Mouse (Mus musculus): ENCODE results near the gene Ubac1. TPM values are rescaled to one million over a fixed set of nuclear protein-coding genes. Genes with fewer than 3 reads are reported as not detected.
A peak's percentile ranks its signal among the peaks of the same experiment; 100 is the strongest.

The Ubac1 gene
- polyA plus RNA-seq, 1 experiment from 2014 or later: 488 TPM

DNA sequence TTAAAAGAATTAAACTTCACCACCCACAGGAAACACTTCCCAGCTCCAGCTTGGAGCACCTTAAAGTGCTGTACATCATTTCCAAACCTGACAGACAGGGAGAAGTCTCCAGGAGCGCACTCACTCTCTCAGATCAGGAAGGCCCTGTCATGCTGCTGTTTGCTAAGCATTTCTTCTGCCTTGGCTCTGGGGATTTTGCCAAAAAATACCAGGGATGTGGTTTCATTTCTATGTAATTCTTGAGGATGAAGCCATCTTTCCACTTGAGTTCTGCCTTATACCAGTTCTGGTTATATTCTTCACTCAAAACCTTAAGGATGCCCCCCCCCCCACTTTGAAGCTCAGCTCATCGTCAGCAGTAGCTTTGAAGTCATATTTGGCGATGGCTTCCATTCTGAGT is 26.8 kb downstream of the Ubac1 start:
- H3K4me1 ChIP-seq (replicated peaks): peaks cover 29% of the 10 kb centered on the region
- DNase-seq (no peak), ATAC-seq (ENCODE audit: low read depth) (no peak)
- 0 out of 2 replicates have a peak overlapping the region, but pooled peaks have one; percentile 11 for H3K27ac ChIP-seq
- no peaks in the 10 kb centered on the region for H3K9me3 ChIP-seq (replicated peaks)
- peaks cover 60% of the 10 kb centered on the region for H3K36me3 ChIP-seq
- H3K27me3 ChIP-seq: no peaks in the 10 kb centered on the region
- H3K9ac ChIP-seq: no peak overlapping the region
- H3K4me2 ChIP-seq: no peak overlapping the region
- whole genome bisulfite sequencing (ENCODE audit: insufficient replicate concordance): 86% methylated on average over 3 of the region's 3 CpGs
- no peak overlapping the region for H3K4me3 ChIP-seq (replicated peaks)

- Histone ChIP-seq H3K4me2 (no peak overlapping the region), H3K36me3 (peaks cover 35% of the 10 kb centered on the region), H3K9me3 (replicated peaks) (no peaks in the 10 kb centered on the region), H3K27ac (peak overlapping the region; percentile 26; the same call in 1 of the 2 replicates), H3K27me3 (peaks cover 8% of the 10 kb centered on the region; the same call in 1 of the 2 replicates), H3K4me3 (replicated peaks) (no peak overlapping the region), H3K9ac (no peak overlapping the region), H3K4me1 (replicated peaks) (peaks cover 24% of the 10 kb centered on the region; the same call in 1 of the 2 replicates)
- ATAC-seq (ENCODE audit: low read depth) (no peak), DNase-seq (no peak)
- WGBS (ENCODE audit: insufficient replicate concordance): 67% methylated on average over 2 of the region's 2 CpGs
Measured at GRCm38 (mm10) chr2:25992285-25992684, 29.3 kb downstream of the Ubac1 start.

DNA sequence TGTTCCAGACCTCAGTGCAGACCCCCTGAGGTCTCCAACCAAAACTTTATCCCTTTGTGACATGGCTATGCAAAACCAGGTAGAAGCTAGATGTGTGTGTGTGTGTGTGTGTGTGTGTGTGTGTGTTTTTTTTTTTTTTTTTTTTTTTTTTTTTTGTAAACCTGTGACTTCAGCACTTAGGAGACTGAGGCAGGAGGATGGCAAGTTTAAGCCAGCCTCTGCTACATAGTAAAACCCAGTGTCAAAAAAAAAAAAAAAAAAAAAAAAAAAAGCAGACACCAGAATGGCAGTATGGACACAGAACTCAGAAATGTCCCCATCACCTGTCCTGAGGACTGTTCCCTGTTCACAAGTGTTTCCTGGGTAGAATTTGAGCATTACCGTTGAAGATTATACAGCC is 31.9 kb downstream of the Ubac1 start:
- Histone ChIP-seq H3K4me1 (replicated peaks) (peaks cover 24% of the 10 kb centered on the region; the same call in 1 of the 2 replicates), H3K27ac (no peak overlapping the region)

GRCm38 (mm10) chr2:25987817-25988216 is 33.7 kb downstream of the Ubac1 start:
- WGBS (ENCODE audit: insufficient replicate concordance): 71% methylated on average over 6 of the region's 6 CpGs
- DNase-seq: no peak

More for the DNA sequence above, 31.9 kb downstream of the Ubac1 start:
- 67% methylated on average over 1 of the region's 1 CpGs for WGBS (ENCODE audit: insufficient replicate concordance)
- H3K4me2 ChIP-seq: no peak overlapping the region
- ATAC-seq (ENCODE audit: low read depth) (no peak), DNase-seq (no peak)
- H3K9ac ChIP-seq: no peak overlapping the region
- no peak overlapping the region for H3K4me3 ChIP-seq (replicated peaks)
- peaks cover 10% of the 10 kb centered on the region for H3K36me3 ChIP-seq
- H3K27me3 ChIP-seq: peaks cover 14% of the 10 kb centered on the region; the same call in 1 of the 2 replicates
- H3K9me3 ChIP-seq (replicated peaks): no peaks in the 10 kb centered on the region

DNA sequence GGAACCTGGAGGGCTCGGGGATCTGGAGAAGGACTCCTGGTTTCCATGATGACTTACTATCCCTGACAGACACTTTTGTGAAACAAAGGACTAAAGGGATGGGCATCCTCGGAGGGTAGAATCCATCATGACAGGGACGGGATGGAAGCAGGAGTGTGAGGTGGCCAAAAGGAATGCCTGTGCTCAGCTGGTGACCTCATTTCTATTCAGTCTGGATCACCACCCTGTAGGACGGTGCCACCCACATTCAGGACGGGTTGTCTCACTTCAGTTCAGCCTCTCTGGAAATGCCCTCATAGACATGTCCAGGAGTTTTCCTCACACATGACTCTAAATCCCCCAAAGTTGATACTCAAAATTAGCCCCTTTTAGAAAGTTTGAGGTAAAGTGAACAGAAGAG is 34.9 kb downstream of the Ubac1 start:
- ATAC-seq (ENCODE audit: low read depth): no peak
- WGBS (ENCODE audit: insufficient replicate concordance): 66% methylated on average over 5 of the region's 5 CpGs

More at GRCm38 (mm10) chr2:25987817-25988216, 33.7 kb downstream of the Ubac1 start:
- Histone ChIP-seq H3K9ac (no peak overlapping the region), H3K27ac (no peak overlapping the region), H3K4me2 (no peak overlapping the region), H3K9me3 (replicated peaks) (no peaks in the 10 kb centered on the region), H3K36me3 (no peaks in the 10 kb centered on the region), H3K27me3 (peaks cover 21% of the 10 kb centered on the region; the same call in 1 of the 2 replicates), H3K4me1 (replicated peaks) (peaks cover 25% of the 10 kb centered on the region), H3K4me3 (replicated peaks) (no peak overlapping the region)
- no peak for ATAC-seq (ENCODE audit: low read depth)

GRCm38 (mm10) chr2:25983159-25983907 is 38.2 kb downstream of the Ubac1 start, which contains the start of gene Camsap1:
Camsap1 (minus strand) TSS chr2:25983282.
- WGBS (ENCODE audit: insufficient replicate concordance): under 1% methylated on average over 48 of the region's 64 CpGs
- Histone ChIP-seq H3K9me3 (replicated peaks) (no peaks in the 10 kb centered on the region), H3K27ac (peak within 1 kb of the TSS; percentile 84), H3K4me1 (replicated peaks) (peaks cover 52% of the 10 kb centered on the region), H3K4me3 (replicated peaks) (peak within 1 kb of the TSS; percentile 95), H3K27me3 (peaks cover 19% of the 10 kb centered on the region; the same call in 1 of the 2 replicates), H3K9ac (peak within 1 kb of the TSS; percentile 96), H3K4me2 (peak within 1 kb of the TSS; percentile 95), H3K36me3 (peaks cover 3% of the 10 kb centered on the region; the same call in 1 of the 2 replicates)
- ATAC-seq (ENCODE audit: low read depth): peak; percentile 98
- peak; percentile 100 for DNase-seq

More for the DNA sequence above, 34.9 kb downstream of the Ubac1 start:
- H3K36me3 ChIP-seq: no peaks in the 10 kb centered on the region
- peaks cover 23% of the 10 kb centered on the region for H3K4me1 ChIP-seq (replicated peaks)
- no peaks in the 10 kb centered on the region for H3K9me3 ChIP-seq (replicated peaks)
- H3K27ac ChIP-seq: no peak overlapping the region
- H3K4me3 ChIP-seq (replicated peaks): no peak overlapping the region
- H3K27me3 ChIP-seq: peaks cover 21% of the 10 kb centered on the region; the same call in 1 of the 2 replicates
- H3K4me2 ChIP-seq: no peak overlapping the region
- DNase-seq: no peak
- no peak overlapping the region for H3K9ac ChIP-seq

DNA sequence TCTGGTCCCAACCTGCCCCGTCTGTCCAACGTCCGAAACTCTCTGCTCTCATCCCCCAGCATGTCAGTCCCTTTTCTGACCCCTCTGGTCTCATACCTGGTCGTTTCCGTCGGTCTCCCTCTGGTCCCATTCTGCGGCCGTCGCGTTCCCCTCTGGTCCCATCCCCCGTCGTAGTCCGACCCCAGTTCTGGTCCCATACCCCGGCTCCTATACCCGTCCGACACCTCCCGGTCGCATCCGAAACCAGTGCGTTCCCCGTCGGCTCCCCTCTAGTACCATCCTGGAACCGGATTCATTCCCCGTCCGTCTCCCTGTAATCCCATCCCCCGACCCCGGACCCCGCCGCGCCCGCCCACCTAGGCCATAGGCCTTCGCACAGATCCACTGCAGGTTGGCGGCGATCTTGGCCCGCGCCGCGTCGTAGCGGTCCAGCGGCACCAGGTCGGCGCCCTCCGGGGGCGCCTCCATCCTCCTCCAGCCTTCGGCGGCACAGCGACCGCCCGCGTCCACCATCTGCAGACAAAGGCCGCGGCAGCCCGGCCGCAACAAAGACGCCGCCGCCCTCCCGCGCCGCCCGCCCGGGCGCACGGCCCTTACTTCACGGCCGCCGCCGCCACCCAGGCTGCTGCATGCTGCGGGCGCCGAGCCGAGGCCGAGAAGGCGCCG is 39.0 kb downstream of the Ubac1 start:
- under 1% methylated on average over 76 of the region's 76 CpGs for WGBS (ENCODE audit: insufficient replicate concordance)
- Histone ChIP-seq H3K27ac (peak overlapping the region; percentile 84), H3K4me1 (replicated peaks) (peaks cover 60% of the 10 kb centered on the region), H3K27me3 (peaks cover 13% of the 10 kb centered on the region; the same call in 1 of the 2 replicates), H3K4me3 (replicated peaks) (peak overlapping the region; percentile 95), H3K9me3 (replicated peaks) (no peaks in the 10 kb centered on the region), H3K9ac (peak overlapping the region; percentile 96), H3K4me2 (peak overlapping the region; percentile 95), H3K36me3 (peaks cover 3% of the 10 kb centered on the region; the same call in 1 of the 2 replicates)
- ATAC-seq (ENCODE audit: low read depth) (peak; percentile 1), DNase-seq (peak; percentile 13)

GRCm38 (mm10) chr2:25982052-25982425 is 39.5 kb downstream of the Ubac1 start:
- H3K36me3 ChIP-seq: peaks cover 3% of the 10 kb centered on the region; the same call in 1 of the 2 replicates
- peak overlapping the region; percentile 95 for H3K4me2 ChIP-seq
- peak overlapping the region; percentile 95 for H3K4me3 ChIP-seq (replicated peaks)
- ATAC-seq (ENCODE audit: low read depth) (no peak), DNase-seq (peak; percentile 29)
- 2% methylated on average over 16 of the region's 16 CpGs for WGBS (ENCODE audit: insufficient replicate concordance)
- H3K27ac ChIP-seq: peak overlapping the region; percentile 84
- peaks cover 62% of the 10 kb centered on the region for H3K4me1 ChIP-seq (replicated peaks)
- H3K9ac ChIP-seq: peak overlapping the region; percentile 96
- H3K9me3 ChIP-seq (replicated peaks): no peaks in the 10 kb centered on the region
- H3K27me3 ChIP-seq: peaks cover 13% of the 10 kb centered on the region; the same call in 1 of the 2 replicates

- ATAC-seq (ENCODE audit: low read depth) (no peak), DNase-seq (no peak)
- WGBS (ENCODE audit: insufficient replicate concordance): 53% methylated on average over 4 of the region's 4 CpGs
- Histone ChIP-seq H3K9ac (no peak overlapping the region), H3K4me1 (replicated peaks) (peaks cover 82% of the 10 kb centered on the region), H3K9me3 (replicated peaks) (no peaks in the 10 kb centered on the region), H3K4me2 (no peak overlapping the region), H3K27ac (0 out of 2 replicates have a peak overlapping the region, but pooled peaks have one; percentile 1), H3K36me3 (peaks cover 3% of the 10 kb centered on the region; the same call in 1 of the 2 replicates), H3K4me3 (replicated peaks) (no peak overlapping the region), H3K27me3 (0 out of 2 replicates have a peak, but pooled peaks cover under 1% of the 10 kb centered on the region)
Measured at GRCm38 (mm10) chr2:25978997-25979396, 42.5 kb downstream of the Ubac1 start.

DNA sequence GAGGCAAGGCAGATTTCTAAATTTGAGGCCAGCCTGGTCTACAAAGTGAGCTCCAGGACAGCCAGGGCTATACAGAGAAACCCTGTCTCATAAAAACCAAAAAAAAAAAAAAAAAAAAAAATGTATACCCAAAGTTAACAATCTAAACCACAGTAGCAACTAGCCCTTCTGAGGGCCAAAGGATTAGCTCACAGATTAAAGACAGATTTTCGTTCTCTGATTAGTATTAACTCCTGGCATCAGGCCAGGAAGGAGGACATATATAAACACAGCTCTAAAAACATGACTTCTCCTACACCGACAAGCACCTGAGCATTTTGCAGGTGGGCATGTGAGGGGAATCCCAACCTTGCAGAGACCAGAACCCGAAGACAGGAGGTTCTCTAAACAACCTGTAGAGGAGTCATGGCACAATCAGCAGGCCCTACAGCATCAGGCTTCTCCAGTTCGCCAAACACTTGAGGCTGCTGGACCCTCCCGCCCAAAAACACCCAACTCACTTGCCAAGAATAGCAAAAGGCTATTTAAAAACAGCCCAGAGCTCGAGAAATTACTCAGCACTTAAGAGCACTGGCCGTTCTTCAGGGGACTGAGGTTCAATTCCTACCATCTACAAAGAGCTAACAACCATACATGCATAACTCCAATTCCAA is 43.8 kb downstream of the Ubac1 start:
- Histone ChIP-seq H3K9ac (no peak overlapping the region), H3K4me3 (replicated peaks) (no peak overlapping the region), H3K27ac (no peak overlapping the region), H3K9me3 (replicated peaks) (no peaks in the 10 kb centered on the region), H3K4me1 (replicated peaks) (peaks cover 82% of the 10 kb centered on the region), H3K4me2 (no peak overlapping the region), H3K36me3 (peaks cover 12% of the 10 kb centered on the region), H3K27me3 (no peaks in the 10 kb centered on the region)
- ATAC-seq (ENCODE audit: low read depth): no peak
- no peak for DNase-seq
- 67% methylated on average over 7 of the region's 7 CpGs for WGBS (ENCODE audit: insufficient replicate concordance)

Measured in liver, embryonic 13.5 days (tissue).